Mouse (Mus musculus) left cerebral cortex, postnatal 25 days (tissue): Measurements from ENCODE around the gene Lta. TPM values are rescaled to one million over a fixed set of nuclear protein-coding genes. Genes with fewer than 3 reads are reported as not detected.
"Not testable (repeated sequence)": the region's sequence is repeated elsewhere in the genome, so short reads cannot be mapped to it uniquely, and the experiment has no call there.

Experiments used
- DNase-seq, 2 experiments: peaks; one replicate each; pipeline ENCODE4 v3.0.0; 2022; ENCODE audit warnings: low spot score in 2 of 2, mixed read lengths in 1 of 2
- intact Hi-C: fragments of 180-260 bp; cut with DNase I; formaldehyde crosslinking; loops from one replicate; pipeline ENCODE4 v1.15.1; 2025
- total RNA-seq, 2 experiments: library from RNA; stranded (reverse); gene quantifications; 2 replicates each; pipeline ENCODE4 v1.2.3; 2021

Lta gene
- total RNA-seq, 2 experiments from 2014 or later = 0.34 to 0.39 TPM

DNA sequence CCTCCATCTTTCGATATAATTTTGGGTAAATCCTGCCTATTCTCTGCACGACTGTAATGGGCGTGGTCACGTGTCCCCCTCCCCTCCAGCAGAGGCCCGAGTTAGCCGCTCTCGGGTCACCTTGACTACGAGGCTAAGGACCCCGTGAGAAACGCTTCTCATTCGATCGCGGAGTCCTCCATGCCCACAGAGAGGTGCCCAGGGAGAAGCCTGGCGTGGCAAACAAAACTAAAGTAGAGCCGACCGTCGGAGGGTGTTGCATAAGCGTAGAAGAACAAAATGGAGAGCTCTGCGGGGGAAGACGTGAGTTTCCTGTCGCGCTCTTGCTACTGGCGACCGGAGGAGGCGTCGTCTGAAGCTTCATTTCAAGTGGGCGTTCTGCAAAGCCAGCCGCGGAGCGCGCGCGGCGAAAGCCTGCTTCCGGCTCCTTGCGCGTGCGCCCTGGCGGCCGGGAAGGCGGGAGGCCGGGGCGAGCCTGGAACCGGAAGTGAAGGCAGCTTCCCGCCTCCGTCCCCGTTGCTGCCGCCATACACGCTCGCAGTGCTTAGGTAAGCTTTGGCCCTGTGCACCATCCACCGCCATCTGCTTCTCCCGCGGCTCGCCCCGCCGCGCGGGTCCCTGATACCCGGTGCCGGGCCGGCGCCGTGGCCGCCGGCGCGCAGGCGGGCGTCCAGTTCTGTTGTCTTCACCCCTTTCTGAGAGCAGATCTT is 36.3 kb upstream of the Lta start, which contains the start of gene Ddx39b:
Gene Ddx39b, plus strand, starts transcription at position 442 of the 710 bp plus-strand sequence.
- intact Hi-C loops = loop anchor here (5.0 kb wide), 1 partner anchor 239 kb away; the partner anchor contains the start of gene Vars
- peak; percentile 97 to 98 for DNase-seq

DNA sequence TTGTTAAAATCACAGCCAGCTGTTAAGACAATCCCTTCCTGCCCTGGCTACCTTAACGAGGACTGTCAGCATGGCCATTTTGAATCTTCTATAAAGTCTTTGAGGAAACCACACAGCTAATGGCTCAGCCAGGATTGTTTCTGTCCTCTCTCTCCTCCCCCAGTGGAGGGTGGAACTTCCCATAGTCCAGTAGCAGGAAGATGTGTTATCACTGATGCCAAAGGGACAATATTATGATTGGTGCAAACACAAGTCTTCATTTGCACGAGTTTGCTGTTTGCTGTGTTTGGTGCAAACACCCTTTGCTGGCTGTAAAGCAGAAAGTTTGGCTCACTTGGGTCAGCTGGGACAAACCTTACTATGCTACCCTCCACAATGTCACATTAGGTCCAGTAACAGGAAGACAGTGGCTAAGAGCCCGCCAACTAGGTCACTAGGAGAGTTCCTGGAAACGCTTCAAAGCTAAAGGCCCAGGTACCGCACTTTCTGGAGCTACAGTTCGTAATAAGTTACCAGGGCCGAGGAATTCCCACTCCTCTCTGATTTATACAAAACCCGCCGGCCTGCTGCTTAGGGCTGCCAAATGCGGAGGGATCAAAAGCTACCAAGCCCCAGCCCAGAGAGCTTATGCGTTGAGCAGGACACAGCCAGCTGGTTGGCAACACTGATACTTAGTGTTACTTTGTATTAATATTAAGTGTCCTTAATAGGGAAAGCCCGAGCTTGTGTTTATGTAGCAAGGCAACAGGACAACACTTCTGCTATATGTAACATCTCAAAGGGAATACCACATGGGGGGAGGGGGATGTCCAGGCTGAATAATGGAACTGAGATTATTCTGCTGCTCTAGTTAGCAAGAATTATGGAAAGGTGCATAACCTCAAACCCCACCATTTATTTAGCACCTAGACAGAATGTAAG is 35.5 kb upstream of the Lta start:
- no peak for DNase-seq
- intact Hi-C loops = loop anchor here (5.0 kb wide), 1 partner anchor 238 kb away; the partner anchor contains the start of gene Vars

GRCm38 (mm10) chr17:35239700-35240099 is 34.5 kb upstream of the Lta start:
- intact Hi-C loops = loop anchor here (5.0 kb wide), 1 partner anchor 237 kb away; the partner anchor contains the start of gene Vars
- peak in 1 of 2 experiments; percentile 60 for DNase-seq

- intact Hi-C loops = no loop called here
- no peak for DNase-seq
Observed at GRCm38 (mm10) chr17:35237504-35237903, 32.4 kb upstream of the Lta start.

- DNase-seq = peak in 1 of 2 experiments; percentile 62
- intact Hi-C loops = loop anchor here (1.0 kb wide), 1 partner anchor 116 kb away; the partner anchor contains the start of gene Gpank1
Observed at GRCm38 (mm10) chr17:35236996-35237395, 31.8 kb upstream of the Lta start.

- intact Hi-C loops = loop anchor here (1.0 kb wide), 1 partner anchor 115 kb away; the partner anchor contains the start of gene Gpank1
- peak; percentile 99 for DNase-seq
Observed at GRCm38 (mm10) chr17:35236390-35236746, 31.2 kb upstream of the Lta start.

DNA sequence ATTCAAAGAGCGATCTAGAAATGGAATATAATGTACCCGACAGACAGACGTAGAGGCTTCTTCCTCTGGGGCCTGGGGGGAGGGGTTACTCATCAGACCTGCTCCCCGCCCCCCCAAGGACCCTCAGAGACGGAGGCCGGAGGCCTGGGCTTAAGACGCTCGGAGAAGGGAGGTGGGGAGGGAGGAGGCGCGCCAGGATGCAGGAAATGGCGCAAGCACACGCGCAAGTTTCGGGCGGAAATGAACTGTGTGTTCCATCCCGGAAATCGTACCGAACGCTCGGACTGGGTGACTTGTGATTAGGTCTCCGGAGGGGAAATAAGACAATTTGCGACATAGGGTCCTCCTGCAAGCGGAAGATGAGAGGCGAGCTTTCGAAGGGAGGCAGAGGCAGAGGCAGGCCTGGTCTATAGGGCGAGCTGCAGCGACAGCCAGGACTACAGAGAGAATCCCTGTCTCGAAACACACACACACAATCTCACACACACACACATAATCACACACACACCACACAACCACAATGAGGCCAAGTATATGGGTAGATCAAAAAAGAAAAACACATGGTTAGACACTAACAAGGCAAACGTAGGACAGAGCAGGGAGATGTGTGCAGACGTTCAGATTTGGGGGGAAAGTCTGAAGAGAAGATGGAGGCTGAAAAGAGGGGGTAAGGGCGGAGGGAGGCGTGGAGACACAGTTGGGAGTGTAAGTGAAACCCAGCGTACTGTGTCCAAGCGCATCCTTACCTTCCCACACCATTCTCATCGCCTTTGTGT is 30.7 kb upstream of the Lta start, which contains the start of gene Nfkbil1:
Gene Nfkbil1, minus strand, starts transcription at position 179 of the 776 bp plus-strand sequence.
- DNase-seq = peak; percentile 91 to 98
- intact Hi-C loops = loop anchor here (1.0 kb wide), 2 partner anchors 71 to 115 kb away; partner anchors contain the start of gene Gpank1

DNA sequence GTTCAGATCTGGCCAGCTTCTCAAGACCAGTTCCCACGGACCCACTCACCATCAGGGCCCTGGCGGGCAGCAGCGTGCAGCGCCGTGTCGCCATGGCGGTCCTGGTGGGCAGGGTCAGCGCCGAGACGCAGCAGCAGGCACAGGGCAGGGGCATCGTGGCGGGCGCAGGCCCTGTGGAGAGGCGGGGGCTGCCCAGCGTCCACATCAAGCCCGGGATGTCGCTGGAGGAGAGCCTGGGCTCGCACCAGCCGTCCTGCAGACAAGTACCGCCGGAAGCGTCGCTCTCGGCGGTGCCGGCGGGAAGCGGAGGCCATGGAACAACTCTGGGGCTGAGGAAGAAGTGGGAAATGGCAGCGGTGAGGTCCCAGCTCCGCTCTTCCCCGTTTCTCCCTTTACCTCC is 29.8 kb upstream of the Lta start:
- intact Hi-C loops = loop anchor here (1.0 to 5.0 kb wide), 2 partner anchors 38 to 70 kb away; no protein-coding TSS in a partner anchor
- DNase-seq = no peak

DNA sequence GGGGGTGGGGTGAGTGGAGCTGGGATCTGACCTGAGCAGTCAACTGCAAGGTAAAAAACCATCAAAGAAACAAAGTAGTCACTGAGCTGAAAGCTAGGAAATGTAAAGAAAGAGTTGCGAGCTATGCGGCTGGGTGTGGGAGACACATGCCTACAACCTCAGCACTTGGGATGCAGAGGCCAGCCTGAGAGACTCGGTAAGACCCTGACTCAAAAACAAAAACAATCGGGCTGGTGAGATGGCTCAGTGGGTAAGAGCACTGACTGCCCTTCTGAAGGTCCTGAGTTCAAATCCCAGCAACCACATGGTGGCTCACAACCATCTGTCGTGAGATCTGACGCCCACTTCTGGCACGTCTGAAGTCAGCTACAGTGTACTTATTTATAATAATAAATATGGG is 28.9 kb upstream of the Lta start:
- DNase-seq = not testable (repeated sequence)
- intact Hi-C loops = loop anchor here (5.0 kb wide), 1 partner anchor 37 kb away; no protein-coding TSS in a partner anchor

DNA sequence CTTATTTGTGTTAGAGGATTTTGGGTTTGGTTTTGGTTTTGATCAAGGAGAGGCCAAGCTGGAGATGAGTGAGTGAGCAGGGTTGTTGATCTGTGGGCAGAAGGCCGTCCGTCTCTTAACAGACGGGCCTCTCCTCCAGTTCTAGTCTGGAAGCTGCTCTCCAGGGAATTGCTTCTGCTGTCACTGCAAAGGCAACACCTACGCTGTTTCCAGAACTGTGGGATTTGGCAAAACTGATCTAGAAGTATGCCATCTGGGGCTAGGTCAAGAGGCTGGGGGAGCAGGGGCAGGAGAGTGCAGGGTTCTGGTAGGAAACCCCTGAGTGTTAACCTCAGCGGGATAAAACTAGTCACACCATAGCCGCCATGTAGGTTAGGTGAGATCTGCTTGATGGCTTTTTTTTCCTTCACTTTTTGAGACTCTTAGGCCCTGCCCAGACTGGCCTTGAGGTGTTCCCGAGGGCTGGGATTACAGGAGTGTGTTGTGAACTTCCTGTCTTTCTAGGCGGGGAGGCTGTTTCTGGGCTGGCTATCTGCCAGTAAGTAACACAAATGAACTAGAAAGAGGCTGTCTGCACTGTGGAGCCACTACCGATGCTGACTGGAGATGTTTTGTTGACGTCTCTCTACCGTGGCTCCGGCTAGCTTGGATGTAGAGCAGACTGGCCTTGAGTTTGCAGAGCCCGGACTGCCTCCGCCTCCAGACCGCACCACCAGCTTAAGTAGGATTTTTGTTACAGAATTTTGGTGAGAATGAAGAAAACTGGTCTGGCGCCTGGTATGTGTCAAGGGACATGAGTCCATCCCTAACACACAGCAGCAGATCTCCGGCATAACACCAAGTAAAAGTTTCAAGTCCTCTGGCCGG is 28.2 kb upstream of the Lta start, which contains the start of gene Atp6v1g2:
Gene Atp6v1g2, plus strand, starts transcription at position 547 of the 867 bp plus-strand sequence.
- DNase-seq = no peak

DNA sequence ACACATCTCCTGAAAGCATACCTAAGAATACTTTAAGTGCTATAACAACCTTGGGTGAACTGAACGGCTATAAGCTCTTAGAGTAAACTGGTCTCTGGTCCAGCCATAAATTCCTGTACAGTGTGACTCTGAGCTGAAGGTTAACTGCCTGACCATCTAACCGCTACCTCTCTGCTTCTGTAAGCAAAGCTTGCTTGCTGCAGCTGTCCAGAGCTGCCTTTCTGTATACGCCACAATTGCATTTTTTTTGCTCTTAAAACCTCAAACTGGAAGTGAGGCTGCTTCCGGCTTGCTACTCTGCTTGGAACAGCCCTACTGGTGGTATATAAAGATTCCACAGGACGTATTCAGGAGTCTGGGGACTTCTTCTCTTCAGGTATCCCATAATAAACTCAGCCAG is 27.5 kb upstream of the Lta start:
- intact Hi-C loops = loop anchor here (1.0 to 5.0 kb wide), 2 partner anchors 35 to 54 kb away; no protein-coding TSS in a partner anchor
- DNase-seq = no peak

More for the DNA sequence above, 28.2 kb upstream of the Lta start, which contains the start of gene Atp6v1g2:
- intact Hi-C loops = loop anchor here (5.0 kb wide), 1 partner anchor 36 kb away; no protein-coding TSS in a partner anchor

DNA sequence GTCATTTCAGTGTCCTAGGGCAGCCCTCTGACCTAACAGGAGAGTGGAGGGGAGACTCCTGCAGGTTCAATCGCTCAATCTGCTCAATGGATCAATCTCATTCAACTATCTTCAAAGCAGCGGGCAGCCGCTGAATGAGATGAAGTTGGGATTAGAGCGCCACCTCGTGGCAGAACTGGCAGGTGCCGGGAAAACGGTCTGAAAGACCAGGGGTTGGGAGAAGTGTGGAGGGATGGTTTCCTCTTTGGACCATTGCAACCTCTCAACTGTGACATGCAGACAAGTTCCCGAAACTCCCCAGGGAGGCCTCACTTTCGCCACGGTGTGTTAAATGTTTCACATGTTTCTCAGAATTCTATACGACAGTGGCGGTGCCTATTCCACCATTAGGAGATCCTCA is 26.9 kb upstream of the Lta start:
- peak; percentile 85 to 86 for DNase-seq
- intact Hi-C loops = loop anchor here (1.0 to 5.0 kb wide), 2 partner anchors 35 to 54 kb away; no protein-coding TSS in a partner anchor

DNA sequence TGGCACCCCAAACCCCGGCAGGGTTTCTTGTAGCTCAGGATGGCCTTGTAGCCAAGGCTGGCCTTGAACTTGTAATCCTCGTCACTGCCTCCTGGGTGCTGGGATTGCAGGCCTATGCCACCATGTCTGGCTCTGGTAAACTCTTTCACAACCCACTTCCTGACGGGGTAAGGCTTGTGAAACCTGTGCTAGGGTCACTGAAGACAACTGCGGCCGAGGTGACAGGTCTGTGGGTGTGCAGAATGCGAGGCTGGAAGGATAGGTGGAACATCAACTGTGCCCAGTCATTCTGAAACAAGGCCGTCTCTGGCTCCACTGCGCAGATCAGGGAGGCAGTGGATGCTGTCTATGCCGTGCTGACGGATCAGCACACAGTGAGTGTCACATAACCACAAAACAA is 25.9 kb upstream of the Lta start:
- DNase-seq = no peak
- intact Hi-C loops = loop anchor here (5.0 kb wide), 1 partner anchor 34 kb away; no protein-coding TSS in a partner anchor

DNA sequence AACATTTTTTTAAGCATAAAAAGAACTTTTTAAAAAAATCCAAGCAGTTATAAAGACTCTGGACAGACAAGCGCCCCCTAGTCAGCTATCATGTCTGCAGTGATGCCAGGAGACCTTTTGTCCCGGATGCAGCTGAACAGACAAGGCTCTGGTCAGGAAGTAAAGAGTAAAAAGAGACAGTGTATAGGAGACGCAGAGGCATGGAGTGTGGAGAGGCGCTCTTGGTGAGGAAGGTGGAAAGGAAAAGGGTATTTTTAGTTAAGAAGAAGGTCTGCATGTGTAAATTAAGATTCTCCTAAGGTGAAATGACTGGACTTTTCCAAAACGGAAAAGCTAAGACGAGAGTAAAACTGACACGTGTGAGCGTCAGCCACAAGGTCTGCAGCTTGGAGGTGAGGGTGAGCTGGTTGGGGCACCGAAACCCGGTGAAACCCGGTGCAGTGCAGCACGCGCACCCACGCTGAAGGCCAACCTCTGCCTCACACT is 21.5 kb upstream of the Lta start:
- intact Hi-C loops = no loop called here

DNA sequence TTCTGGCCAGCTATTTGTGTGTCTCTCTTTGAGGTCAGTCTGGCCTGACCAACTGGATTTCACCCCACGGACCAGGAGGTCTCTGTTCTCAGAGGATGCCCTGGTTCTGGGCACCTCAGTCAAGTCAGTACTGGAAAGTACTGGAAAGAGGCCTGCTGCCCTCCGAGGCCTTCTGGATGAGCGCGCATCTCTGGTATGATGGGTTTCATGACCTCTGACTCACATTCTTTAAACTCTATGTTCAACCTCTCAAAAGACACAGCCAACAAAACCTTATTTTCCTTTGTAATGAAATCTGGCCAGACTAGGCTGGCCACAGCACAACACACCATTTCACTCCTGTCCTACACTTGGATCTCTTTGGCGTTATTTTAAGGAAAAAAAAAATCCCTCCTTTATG is 20.3 kb upstream of the Lta start:
- no peak for DNase-seq
- intact Hi-C loops = no loop called here

More for the DNA sequence above, 21.5 kb upstream of the Lta start:
- DNase-seq = no peak

DNA sequence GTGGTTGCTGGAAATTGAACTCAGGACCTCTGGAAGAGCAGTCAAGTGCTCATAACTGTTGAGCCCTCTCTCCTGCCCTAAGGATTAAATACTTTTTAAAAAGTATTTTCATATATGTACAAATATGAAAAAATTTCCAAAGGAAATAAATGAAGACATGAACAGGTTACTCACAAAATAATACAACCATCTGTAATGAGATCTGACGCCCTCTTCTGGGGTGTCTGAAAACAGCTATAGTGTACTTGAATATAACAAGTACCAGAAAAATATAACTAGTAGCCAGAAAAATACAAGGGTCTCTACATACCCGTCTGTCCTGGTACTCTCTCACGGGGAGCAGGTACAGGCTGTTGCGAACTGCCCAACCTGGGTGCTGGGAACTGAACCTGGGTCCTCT is 19.5 kb upstream of the Lta start:
- intact Hi-C loops = no loop called here
- no peak for DNase-seq

DNA sequence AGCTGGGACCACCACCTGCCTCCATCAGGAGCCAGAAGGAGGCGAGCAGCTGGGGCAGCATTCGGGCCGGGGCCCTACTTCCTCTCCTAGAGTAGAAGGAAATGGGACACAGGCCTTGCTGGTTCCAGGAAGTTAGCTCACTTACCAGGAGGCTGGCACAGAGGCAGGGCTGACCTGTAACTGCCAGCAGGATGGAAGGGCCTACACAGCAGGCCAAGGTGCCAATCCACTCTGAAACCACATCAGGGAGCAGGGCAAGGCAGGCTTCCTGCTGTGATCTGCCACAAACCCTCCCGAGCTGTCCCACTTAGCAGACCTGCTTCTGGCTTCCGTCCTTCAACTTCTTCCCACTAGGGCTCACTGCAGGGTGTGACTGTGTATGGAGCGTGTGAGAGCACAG is 17.1 kb upstream of the Lta start:
- intact Hi-C loops = no loop called here
- no peak for DNase-seq
